Mouse (Mus musculus) adrenal gland, postnatal 36 days (tissue): ENCODE data around the gene Hgfac. TPM values are rescaled to one million over a fixed set of nuclear protein-coding genes. Genes with fewer than 3 reads are reported as not detected.
A peak's percentile ranks its signal among the peaks of the same experiment; 100 is the strongest.

ENCODE experiments used
- DNase-seq, 2 experiments: peaks; one replicate each; pipeline ENCODE4 v3.0.0; 2021; ENCODE audit warnings: mixed read lengths in 1 of 2
- total RNA-seq, 2 experiments: library from RNA; stranded (reverse); gene quantifications; 2 replicates each; pipeline ENCODE4 v1.2.3; 2021

Hgfac gene
- total RNA-seq, 2 experiments from 2014 or later: 0.96 to 1.2 TPM

DNA sequence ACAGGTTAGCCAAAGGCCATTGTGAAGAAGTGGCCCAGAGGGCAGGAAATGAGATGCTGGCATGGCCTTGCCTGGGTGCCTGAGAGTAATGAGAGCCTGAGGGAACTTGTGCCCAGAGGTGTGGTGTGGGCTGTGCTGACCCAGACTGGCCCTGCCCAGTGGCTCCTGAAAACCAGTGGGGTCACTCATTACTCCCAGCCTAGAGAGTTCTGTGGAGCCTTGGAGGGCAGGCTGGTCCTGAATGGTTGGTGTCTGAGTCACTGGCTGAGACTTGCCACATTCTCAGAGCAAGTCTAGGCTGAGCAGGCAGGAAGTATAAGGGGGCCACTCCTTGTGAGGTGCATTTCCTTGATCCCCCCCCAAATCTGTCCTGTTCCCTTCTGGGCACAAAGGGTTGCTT is 3.9 kb upstream of the Hgfac start:
- DNase-seq: no peak

DNA sequence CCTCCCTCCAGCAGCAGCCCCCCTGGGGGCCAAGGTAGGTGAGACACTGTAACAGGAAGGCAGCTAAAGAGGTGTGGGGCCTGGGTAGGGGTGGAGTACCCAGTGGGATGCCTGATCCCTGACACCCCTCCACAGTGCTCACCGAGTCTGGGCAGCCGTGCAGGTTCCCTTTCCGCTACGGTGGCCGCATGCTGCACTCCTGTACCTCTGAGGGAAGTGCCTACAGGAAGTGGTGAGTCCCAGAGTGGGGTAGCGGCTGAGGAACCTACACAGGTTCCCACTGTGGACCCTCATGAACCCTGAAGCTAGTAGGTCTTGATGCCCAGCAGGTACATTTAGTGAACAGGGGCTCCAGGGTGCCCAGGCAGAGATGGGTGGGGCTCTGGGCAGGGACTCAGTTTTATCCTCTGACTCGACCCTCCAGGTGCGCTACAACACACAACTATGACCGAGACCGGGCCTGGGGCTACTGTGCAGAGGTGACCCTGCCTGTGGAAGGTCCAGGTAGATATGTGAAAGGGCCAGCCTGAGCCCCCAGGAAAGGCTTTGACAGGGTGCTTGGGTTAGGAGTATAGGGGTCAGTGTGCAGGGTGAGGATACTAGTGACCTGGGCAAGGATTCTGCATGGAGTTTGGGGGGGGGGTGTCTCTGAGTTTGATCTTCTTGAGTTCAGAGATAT is 1.3 kb downstream of the Hgfac start:
- no peak for DNase-seq

DNA sequence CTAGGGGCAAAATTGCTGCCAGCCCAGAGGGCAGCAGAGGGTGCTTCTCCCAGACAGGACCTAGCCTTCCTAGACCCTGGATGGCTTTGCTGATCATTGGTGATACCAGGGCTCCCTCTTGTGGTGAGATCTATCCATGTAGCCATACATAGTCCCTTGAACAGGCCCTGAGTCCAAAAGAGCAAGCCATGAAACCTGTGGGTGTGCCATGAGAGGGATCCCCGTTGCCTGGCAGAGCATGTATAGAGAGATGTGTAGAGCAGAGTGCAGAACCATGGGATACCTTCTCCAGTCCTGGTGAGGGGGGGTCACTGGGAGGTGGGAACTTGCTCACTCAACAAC is 1.8 kb downstream of the Hgfac start:
- peak; percentile 66 to 86 for DNase-seq

DNA sequence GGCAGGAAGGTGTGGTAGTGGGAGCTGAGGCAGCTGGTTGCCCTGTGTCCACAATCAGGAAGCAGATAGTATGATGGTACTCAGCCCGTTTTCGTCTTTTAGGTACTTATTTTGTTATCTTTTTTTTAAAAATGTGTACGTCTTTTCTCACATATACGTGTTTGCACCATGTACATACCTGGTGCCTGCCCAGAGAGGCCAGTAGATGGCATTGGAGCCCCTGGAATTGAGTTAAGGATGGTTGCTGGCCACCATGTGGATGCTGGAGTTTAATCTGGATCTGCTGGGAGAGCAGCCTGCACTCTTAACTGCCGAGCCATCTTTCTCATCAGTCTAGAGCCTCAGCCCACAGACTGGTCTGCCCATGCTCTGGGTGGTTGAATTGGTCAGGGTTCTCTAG is 9.2 kb downstream of the Hgfac start:
- DNase-seq: peak in 1 of 2 experiments; percentile 42

DNA sequence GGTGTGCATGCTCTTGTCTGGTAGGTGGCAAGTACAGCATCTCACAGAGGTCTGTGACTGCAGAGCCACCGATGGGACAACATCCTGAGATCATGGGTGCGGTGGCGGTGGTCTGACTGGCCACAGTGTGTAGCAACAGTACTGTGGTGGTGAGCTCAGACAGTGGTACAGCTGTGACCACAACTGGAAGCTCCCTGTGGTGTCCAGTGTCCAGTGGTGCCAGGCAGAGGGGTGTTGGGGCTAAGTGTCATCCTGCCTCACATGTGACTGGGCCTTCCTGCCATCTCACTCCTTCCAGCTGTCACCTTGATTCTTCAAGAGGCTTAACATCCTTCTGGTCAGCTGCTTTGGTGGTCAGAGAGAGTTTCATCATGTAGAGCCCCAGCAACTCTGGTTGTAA is 13.3 kb downstream of the Hgfac start:
- no peak for DNase-seq

DNA sequence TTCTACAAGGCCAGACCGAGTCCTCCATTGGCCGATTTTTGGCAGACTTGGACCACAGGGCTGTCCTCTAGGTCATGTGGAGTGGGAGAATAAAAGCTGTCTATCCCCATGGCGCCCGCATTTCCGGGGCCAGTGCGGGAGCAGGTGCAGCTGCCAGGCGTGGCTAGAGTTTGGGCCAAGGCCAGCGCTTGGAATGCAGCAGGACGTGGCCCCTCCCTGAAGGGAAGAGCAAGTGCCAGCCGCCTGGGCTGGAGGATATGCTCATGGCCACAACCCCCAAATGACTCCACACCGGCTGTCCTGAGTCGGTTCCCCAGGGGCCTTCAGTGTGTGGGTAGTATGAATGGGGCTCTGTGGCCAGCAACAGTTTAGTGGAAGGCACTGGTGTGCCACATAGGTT is 13.8 kb downstream of the Hgfac start:
- DNase-seq: peak; percentile 79 to 83

DNA sequence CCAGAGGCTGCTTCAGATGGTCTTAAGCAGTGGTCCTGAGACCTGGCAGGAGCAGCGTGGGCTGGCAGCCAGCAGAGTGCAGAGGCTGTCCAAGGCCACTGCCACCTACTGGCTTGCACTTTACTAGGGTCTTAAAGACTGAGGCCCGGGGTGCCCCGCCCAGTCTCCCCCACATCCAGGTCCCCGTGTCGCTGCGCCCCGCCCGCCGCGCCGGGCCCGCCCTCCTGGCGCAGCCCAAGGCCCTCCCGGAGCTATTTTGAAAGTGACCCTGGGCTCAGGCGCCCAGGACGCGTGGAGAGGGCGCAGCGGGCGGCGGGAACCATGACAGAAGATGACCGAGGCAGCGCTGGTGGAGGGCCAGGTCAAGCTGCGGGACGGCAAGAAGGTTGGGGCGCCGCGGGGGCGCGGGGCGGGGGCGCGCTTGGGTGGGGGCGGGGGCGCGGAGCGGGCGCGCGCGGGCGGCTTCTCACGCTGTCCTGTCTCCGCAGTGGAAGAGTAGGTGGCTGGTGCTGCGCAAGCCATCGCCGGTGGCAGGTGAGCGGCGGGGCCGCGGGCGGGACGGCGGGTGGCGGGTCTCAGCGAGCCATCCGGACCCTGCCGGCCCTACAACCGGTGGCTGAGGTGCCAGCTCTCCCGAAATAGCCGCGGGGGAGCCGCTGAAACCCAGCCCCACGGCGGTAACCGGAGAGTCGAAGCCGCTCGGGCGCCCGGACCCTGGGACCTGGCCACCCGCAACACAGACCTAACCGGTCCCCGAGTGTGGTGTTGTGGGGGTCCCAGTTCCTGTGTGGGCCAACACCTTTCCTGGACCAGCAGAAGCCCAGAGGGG is 15.5 kb downstream of the Hgfac start, which contains the start of gene Dok7:
Dok7 (plus strand) TSS at position 163 of the 829 bp plus-strand sequence.
- peak; percentile 81 to 85 for DNase-seq

DNA sequence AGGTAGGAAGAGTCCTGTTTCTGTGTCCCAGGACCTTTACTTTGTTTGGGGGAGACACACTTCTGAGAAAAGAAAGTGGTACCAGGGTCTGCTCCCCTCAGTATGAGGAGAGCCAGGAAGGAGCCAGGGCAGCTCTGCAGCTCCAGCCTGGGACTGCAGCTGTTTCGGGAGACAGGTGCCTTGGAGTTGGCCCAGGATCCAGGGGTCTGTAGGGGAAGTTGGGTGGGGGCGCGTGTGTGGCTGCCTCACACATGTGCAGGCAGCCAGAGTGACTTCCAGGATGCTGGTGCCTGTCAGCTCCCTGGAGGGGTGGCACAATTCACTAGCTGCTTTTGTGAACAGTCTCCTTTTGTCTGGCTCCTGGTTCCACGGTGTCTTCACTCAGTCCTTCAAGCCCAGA is 16.3 kb downstream of the Hgfac start:
- no peak for DNase-seq

DNA sequence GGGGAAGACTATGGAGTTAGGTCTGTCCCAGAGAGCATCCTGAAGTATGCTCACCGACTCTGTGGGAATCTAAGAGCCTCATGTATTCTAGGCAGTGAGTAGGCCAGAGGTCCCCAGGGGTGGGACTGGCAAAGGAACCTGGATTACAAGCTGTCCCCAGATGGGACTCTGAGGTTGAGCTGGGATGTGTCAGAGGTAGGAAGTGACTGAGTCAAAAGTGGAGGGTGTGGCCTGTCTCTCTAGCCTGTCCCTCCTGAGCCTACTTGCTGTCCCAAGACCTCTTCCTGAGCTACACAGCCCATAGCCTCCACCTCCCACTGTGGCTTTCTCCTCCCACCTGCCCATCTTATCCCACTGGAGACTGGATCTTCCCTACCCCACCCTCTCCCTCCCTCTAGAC is 16.9 kb downstream of the Hgfac start:
- DNase-seq: peak in 1 of 2 experiments; percentile 33

DNA sequence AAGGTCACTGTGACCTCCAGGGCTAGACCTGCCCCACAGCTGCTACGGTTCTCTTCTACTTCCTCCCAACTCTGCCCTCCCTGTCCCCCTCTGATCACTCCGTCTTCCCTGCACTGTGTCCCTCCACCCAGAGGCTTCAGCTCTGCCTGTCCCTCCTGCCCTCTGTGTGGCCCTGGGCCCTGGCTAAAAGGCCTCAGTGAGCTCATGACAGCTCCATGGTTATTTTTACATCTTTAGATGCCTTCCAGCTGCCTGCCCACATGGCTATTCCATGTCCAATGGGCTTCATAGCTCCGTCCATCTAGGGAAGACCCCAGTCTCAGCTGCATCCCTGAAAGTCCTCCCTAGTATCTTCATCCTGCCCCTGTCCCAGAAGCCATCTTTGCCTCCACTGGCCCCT is 18.8 kb downstream of the Hgfac start:
- DNase-seq: no peak

DNA sequence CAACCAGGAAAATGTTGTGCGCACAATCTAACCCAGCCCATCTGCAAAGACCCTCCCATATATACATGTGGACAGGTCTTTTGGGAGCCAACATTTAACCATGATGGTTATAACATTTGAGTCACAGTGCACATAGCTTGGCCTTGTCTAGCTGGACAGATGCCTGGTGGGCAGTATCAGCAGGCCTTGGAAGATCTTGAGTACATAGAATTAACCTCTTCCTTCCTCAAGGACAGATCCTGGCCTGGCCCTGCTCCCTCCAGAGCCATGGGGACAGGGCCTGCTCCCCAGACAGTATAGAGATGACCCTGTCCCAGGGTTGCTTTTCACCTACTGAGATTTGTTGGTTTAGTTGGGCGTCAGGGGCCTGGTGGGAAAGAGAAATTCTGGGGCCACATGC is 28.5 kb downstream of the Hgfac start:
- DNase-seq: peak; percentile 54 to 62

DNA sequence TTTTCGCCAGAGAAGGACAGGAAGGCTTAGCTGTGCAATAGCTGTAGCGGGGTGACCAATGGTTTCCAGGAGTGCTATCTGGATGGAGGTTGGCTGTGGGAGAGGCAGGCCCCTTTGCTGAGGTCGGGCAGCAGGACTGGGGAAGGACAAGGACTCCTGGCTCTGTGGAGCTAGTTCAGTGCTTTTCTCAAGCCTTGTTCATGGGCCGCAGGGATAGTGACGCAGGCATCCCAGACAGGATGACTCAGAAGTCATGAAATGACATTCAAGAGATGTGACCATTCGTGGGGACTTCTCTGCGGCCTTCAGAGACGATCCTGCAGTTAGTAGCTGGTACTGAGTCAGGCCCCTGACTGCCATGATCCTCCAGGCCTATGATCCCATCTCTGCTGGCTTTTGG is 29.0 kb downstream of the Hgfac start:
- peak; percentile 54 to 78 for DNase-seq

DNA sequence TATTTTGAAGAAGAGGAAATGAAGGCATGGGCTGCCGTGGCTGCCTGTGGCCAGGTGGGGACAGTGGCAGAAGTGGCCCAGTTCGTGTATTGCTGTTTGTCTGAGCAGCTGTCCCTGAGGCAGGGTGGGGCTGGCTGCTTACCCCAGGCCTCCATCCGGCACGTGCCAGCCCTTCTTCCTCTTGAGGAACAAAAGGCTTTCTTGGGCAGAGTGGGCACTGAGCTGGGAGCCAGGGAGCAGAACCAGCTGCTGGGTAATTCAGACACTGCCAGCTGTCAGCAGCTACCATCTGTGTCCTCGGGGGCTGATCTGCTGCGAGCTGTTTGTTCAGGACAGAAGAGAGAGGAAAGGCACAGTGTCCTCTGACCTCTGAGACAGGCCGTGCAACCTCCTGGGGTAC is 29.6 kb downstream of the Hgfac start:
- no peak for DNase-seq

DNA sequence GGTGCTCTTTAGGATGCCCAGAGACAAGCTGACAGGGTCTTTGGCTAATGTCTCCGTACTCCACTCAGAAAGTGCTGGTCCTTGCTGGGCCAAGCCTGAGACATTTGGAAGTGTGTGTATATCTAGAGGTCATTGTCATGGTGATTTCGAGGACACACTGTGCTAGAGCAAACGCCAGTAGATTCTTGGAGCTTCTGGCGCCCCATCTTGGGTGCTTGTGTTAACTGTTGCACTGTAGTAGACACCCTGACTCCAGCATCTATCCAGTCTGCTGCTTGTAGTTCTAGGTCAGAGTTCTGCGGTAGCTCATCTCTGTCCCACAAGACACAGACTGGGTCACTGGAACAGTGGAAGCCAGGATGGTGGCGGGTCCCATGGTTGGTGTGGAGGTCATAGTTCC is 30.5 kb downstream of the Hgfac start:
- DNase-seq: peak in 1 of 2 experiments; percentile 19

DNA sequence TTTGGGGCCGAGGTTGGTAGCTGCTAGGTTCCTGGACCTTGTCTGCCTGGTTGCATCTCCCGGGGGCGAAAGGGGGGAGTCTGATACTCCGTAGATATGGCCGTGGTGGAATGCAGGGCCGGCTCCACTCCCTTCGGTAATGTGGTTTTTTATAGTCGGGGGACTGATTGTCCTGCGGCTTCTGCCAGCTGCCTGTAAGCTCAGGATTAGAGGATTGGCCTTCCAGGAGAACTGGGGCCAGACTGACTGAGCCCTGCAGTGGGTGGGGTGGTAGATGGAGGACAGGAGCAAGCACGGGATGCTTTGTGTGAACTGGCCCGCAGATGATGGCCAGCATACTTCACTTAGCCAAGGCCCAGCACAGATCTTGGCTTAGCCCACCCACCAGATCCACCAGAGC is 31.9 kb downstream of the Hgfac start:
- DNase-seq: no peak

DNA sequence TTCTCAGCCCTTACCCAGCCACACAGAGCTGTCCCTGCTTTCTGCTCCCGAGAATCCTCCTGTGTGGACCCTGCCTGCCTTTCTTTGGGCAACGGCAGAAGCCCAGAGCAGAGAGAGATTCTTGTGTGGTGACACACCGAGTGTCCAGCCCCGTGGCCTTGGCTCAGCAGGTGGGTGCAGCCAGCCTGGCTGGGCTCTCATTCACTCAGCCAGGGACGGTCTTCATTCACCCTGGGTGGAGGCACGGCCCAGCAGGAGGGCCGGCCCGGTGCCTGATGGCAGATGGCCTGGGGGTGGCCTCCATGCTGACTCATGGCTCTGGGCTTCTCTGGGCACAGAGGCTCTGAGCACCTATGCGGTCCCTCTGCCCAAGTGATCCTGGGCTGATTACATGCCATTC is 32.7 kb downstream of the Hgfac start:
- peak; percentile 89 for DNase-seq

DNA sequence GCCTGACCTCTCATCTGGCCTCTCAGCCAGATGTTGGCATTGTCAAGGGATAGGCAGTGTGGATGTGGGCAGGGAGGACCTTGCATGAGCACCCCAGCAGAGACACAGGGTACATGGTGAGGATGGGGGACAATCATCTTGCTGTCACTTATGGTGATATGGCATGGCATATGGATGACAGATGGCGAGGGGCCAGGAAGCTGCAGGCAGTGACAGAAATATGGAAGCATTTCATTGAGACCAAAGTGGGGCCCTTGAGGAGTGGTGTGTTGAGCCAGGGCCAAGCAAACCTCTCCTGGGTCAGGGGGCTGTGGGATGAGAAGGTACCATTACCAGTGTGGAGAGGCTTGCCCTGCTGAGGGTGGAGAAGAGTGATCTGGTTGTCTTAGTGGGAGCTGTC is 35.1 kb downstream of the Hgfac start:
- DNase-seq: no peak

DNA sequence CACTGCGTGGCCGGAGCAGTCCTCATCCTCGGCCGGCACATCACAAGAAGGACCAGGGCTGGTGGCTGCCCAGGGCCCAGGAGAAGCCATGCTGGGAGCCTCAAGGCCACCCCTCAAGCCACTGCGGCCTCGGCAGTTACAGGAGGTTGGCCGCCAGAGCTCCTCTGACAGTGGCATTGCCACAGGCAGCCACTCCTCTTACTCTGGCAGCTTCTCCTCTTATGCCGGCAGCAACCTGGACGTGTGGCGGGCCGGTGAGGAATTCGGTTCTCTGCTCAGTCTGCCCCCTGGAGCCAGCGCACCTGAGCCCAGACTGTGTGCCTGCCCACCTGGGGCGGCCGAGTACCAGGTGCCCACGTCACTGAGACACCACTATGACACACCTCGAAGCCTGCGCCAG is 37.8 kb downstream of the Hgfac start:
- peak; percentile 51 to 66 for DNase-seq

DNA sequence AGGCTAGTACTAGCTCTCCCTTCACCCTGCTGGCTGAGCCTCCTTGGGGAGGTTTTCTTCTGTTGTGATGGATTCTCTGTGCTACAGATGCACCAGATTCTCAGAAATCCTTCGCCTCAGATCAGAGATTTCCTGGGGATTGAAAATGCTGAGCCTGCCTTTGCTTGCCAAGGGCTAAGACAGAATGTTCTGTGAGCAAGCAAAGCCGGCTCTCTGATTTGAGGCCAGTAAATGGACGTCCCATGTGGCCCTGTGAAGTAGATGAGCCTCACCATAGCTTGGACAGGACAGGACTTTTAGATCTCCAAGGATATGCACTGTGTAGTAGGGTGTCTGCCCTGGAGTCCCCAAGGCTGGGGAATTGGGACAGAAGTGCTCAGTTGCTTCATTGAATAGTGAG is 43.6 kb downstream of the Hgfac start:
- no peak for DNase-seq

DNA sequence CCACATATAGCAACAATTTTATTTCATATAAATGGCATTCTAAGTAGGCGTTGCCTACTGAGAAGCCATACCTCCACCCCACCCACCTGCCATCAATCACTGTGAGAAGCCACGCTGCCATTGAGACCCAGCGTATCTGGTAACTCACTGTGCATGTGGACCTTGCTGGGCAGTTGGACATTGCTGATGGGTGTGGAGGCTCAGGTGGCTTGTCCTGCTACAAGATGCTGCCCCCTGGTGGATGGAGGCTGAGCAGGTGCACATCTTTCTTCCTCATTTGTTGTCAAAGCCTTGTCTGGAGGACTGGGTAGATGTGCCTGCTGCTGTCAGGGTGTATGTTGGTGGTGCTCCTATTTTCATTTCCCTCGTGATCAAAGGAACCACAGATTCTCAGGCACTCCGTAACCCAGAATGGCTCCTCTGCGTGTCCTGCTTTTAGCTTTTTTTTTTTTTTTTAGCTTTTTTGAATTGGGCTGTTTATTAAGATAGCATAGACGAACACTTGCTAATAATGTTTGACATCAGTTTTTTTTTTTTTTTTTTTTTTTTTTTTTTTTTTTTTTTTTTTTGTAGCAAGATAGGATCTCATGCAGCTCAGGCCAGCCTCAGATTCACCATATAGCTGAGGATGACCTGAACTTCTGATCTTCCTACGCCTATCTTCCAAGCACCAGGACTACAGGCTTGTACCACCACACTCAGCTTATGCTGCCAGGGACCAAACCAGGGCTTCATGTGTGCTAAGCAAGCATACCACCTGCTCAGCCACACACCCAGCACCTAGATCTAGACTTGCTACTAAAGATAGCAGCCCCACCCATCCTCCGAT is 47.7 kb downstream of the Hgfac start:
- DNase-seq: peak; percentile 90 to 91

DNA sequence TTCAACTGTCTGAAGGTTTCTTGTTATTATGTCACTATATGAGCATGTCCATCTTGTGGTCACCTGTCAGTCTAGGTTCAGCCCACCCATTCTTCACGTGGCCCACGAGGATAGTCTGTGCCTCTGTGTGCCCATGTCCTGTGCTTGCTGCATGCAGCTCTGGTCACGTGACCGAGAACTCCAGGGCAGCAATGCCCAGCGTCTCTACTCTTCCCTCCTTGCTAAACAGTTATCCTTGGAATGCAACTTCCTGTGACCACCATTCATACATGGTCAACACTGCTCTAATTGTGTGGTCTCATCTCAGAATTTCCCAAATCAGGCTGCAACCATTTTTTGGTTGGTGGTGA is 48.3 kb downstream of the Hgfac start:
- DNase-seq: no peak

DNA sequence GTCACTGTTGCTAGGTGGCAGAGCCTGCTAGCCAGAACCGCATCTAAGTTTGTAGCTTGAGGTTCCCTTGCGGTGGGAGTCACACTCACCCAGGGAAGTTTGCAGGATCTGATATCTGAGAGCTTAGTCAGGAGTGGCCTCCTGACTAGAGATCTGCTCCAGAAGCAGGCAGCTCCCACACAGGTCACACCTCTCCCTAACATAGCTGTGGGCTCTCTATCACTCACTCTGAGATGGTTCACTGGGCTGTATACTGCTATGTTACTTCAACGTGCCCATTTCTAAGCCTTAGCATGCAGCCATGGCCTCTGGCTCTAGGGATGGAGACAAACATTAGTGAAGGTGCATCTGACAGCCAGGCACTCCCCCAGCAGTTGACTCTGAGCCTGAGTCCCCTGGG is 50.3 kb downstream of the Hgfac start:
- no peak for DNase-seq
